Mouse (Mus musculus) ES-E14 (cell line): ENCODE data around the gene 1520401A03Rik. TPM values are rescaled to one million over a fixed set of nuclear protein-coding genes. Genes with fewer than 3 reads are reported as not detected.

Source experiments
- DNase-seq: peaks from one replicate; pipeline ENCODE4 v3.0.0-alpha.2; 2013; ENCODE audit warnings: low read depth, low spot score
- H3K27ac ChIP-seq: 2 replicates; pipeline ENCODE4 v1.5.1; 2012; ENCODE audit warnings: low read depth, mild to moderate bottlenecking, low read length, moderate library complexity, mixed read lengths; ENCODE audit not compliant: poor library complexity, insufficient read depth, severe bottlenecking
- H3K36me3 ChIP-seq: 2 replicates; pipeline ENCODE4 v1.6.1; 2012; ENCODE audit warnings: mild to moderate bottlenecking, low read length, moderate library complexity, mixed read lengths; ENCODE audit not compliant: control insufficient read depth, poor library complexity, insufficient read depth, severe bottlenecking
- H3K4me1 ChIP-seq, 2 experiments: fragments of 150-350 bp in 1 of 2; sonication (generic) in 1 of 2; 2 replicates each; pipeline ENCODE4 v1.6.1; 2012; ENCODE audit warnings: low read length in 2 of 2, mild to moderate bottlenecking in 1 of 2, mixed read lengths in 1 of 2; ENCODE audit not compliant: control insufficient read depth in 2 of 2, insufficient read depth in 2 of 2, poor library complexity in 1 of 2
- H3K4me3 ChIP-seq, 2 experiments: fragments of 150-350 bp in 1 of 2; sonication (generic) in 1 of 2; 2 replicates each; pipeline ENCODE4 v1.5.1; 2012; ENCODE audit warnings: low read length in 2 of 2, low read depth in 1 of 2, mild to moderate bottlenecking in 1 of 2, mixed read lengths in 1 of 2; ENCODE audit not compliant: insufficient read depth in 1 of 2, poor library complexity in 1 of 2, severe bottlenecking in 1 of 2
- H3K9ac ChIP-seq: 2 replicates; pipeline ENCODE4 v1.6.1; 2012; ENCODE audit warnings: low read depth, mild to moderate bottlenecking, low read length, mixed read lengths; ENCODE audit not compliant: poor library complexity, insufficient read depth, severe bottlenecking
- H3K9me3 ChIP-seq: fragments of 150-350 bp; sonication (generic); 2 replicates; pipeline ENCODE4 v1.6.1; 2012; ENCODE audit warnings: low read depth, mild to moderate bottlenecking, low read length; ENCODE audit not compliant: control insufficient read depth, insufficient read depth
- CHD2 ChIP-seq: IDR thresholded peaks from 2 replicates; pipeline ENCODE4 v1.6.1; 2014; ENCODE audit warnings: mild to moderate bottlenecking, low read depth, low read length, inconsistent platforms
- HCFC1 ChIP-seq: IDR thresholded peaks from 2 replicates; pipeline ENCODE4 v1.6.1; 2012; ENCODE audit warnings: low read length, inconsistent platforms, borderline replicate concordance; ENCODE audit not compliant: insufficient read depth
- MAFK ChIP-seq: IDR thresholded peaks from 2 replicates; pipeline ENCODE4 v1.6.1; 2014; ENCODE audit warnings: mild to moderate bottlenecking, low read depth, low read length, inconsistent platforms; ENCODE audit not compliant: insufficient read depth
- ZC3H11A ChIP-seq: IDR thresholded peaks from 2 replicates; pipeline ENCODE4 v1.6.1; 2012; ENCODE audit warnings: low read depth, mild to moderate bottlenecking, inconsistent platforms, low read length, borderline replicate concordance
- ZNF384 ChIP-seq: IDR thresholded peaks from 2 replicates; pipeline ENCODE4 v1.6.1; 2012; ENCODE audit warnings: low read depth, low read length, inconsistent platforms
- in situ Hi-C, 2 experiments: fragments of 600-800 bp; cut with MboI; formaldehyde crosslinking; loops; one replicate each; pipeline ENCODE4 v1.15.1; 2025; ENCODE audit warnings: low sequenced_read_pairs in 2 of 2, inconsistent platforms in 1 of 2; ENCODE audit not compliant: unreplicated experiment in 2 of 2
- total RNA-seq: library from RNA; depleted of rRNA; stranded (reverse); fragments of 300-350 nt; gene quantifications from 2 replicates; pipeline ENCODE4 v1.2.3, GENCODE M21; 2012

The 1520401A03Rik gene
- total RNA-seq, 1 experiment: 0.04 TPM

DNA sequence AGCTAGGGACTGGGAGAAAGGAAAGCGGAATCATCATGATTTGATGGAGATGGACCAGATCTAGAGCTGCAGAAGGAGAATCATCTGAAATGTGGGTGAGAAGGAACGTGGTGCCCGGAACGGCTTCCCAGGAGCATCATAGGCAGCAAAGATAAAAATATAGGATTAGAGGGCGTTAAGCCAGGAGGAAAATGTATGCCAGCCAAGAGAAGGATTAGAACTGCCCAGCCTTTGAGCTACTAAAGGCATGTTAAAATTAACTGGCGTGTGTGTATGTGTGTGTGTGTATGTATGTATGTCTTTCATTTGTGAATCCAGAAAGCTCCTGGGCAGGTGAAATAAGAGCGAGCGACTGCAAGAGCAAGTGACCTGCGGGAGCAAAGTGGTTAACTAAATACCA, 19.3 kb downstream of the 1520401A03Rik start:
- no peak for TF ChIP-seq MAFK
- TF ChIP-seq ZC3H11A: no peak
- no peak for TF ChIP-seq HCFC1
- no peak for TF ChIP-seq ZNF384
- TF ChIP-seq CHD2: no peak
- Histone ChIP-seq H3K27ac (no peak overlapping the region), H3K4me1 (peaks cover 0 to 15% of the 10 kb centered on the region in 2 experiments; a peak in 1 of 4 replicates), H3K9ac (no peak overlapping the region), H3K36me3 (no peaks in the 10 kb centered on the region), H3K9me3 (no peaks in the 10 kb centered on the region), H3K4me3 (no peak overlapping the region)
- in situ Hi-C loops: no loop called here
- no peak for DNase-seq

DNA sequence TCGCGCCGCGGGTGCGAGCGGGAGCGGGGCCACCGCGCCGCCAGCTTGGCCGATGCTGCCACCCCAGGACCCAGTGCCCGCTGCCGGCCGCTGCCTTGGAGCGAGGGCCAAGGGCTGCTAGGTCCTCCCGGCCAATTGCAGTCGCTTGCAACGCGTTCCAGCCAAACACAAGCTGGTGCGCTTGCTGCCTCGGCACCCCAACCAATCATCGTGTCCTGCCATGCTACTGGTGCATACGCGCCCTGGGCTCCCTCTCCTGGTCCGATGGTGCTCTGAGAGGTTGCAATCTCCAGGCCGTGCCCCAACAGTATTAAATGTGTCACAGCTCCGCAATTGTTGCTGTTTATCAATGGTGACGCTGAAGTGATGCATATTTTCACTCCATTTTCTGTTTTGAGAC, 22.5 kb downstream of the 1520401A03Rik start:
- Histone ChIP-seq H3K36me3 (no peaks in the 10 kb centered on the region), H3K4me3 (peak overlapping the region; percentile 75 to 88), H3K9me3 (no peaks in the 10 kb centered on the region), H3K27ac (no peak overlapping the region), H3K9ac (peak overlapping the region; percentile 70), H3K4me1 (peaks cover 0 to 22% of the 10 kb centered on the region in 2 experiments; a peak in 2 of 4 replicates)
- in situ Hi-C loops: no loop called here
- TF ChIP-seq ZNF384 (no peak), CHD2 (peak; percentile 76), MAFK (no peak), HCFC1 (no peak)
- peak; percentile 82 for DNase-seq

- Histone ChIP-seq H3K9ac (peak overlapping the region; percentile 70), H3K9me3 (no peaks in the 10 kb centered on the region), H3K4me1 (peaks cover 0 to 25% of the 10 kb centered on the region in 2 experiments; a peak in 2 of 4 replicates), H3K4me3 (peak overlapping the region; percentile 75 to 88), H3K27ac (no peak overlapping the region), H3K36me3 (no peaks in the 10 kb centered on the region)
- TF ChIP-seq CHD2: no peak
- no peak for TF ChIP-seq HCFC1
- in situ Hi-C loops: no loop called here
- no peak for DNase-seq
Measured at GRCm38 (mm10) chr17:23699131-23700077, 23.2 kb downstream of the 1520401A03Rik start.

- TF ChIP-seq HCFC1: no peak
- no peak overlapping the region for H3K9ac ChIP-seq
- H3K9me3 ChIP-seq: no peaks in the 10 kb centered on the region
- in situ Hi-C loops: no loop called here
- H3K4me3 ChIP-seq: no peak overlapping the region
- H3K36me3 ChIP-seq: no peaks in the 10 kb centered on the region
- DNase-seq: no peak
- peak overlapping the region; percentile 53 for H3K27ac ChIP-seq
- peaks cover 2 to 27% of the 10 kb centered on the region in 2 experiments; a peak in 3 of 4 replicates for H3K4me1 ChIP-seq
Measured at GRCm38 (mm10) chr17:23695801-23696200, 26.8 kb downstream of the 1520401A03Rik start.

GRCm38 (mm10) chr17:23694491-23694890, 28.1 kb downstream of the 1520401A03Rik start:
- H3K9me3 ChIP-seq: no peaks in the 10 kb centered on the region
- TF ChIP-seq MAFK: no peak
- no peak for TF ChIP-seq ZNF384
- no peak for TF ChIP-seq CHD2
- TF ChIP-seq ZC3H11A: no peak
- TF ChIP-seq HCFC1: no peak
- no peaks in the 10 kb centered on the region for H3K36me3 ChIP-seq
- H3K4me1 ChIP-seq: peaks cover 2 to 27% of the 10 kb centered on the region in 2 experiments; a peak in 3 of 4 replicates
- in situ Hi-C loops: no loop called here
- H3K4me3 ChIP-seq: no peak overlapping the region
- DNase-seq: no peak
- no peak overlapping the region for H3K9ac ChIP-seq
- peak overlapping the region; percentile 64; the same call in 1 of the 2 replicates for H3K27ac ChIP-seq
